Mouse (Mus musculus): ENCODE data around the gene Nr1h4.

The Nr1h4 gene

GRCm38 (mm10) chr10:89432743-89433142 lies 100.6 kb downstream of the Nr1h4 start:
- DNase-seq (ENCODE audit: low spot score) = no peak

- DNase-seq (ENCODE audit: low spot score) = no peak
Observed at GRCm38 (mm10) chr10:89430751-89431150, 102.6 kb downstream of the Nr1h4 start.

GRCm38 (mm10) chr10:89424800-89425393 lies 108.5 kb downstream of the Nr1h4 start:
- no peak for DNase-seq (ENCODE audit: low spot score)

GRCm38 (mm10) chr10:89424217-89424616 lies 109.2 kb downstream of the Nr1h4 start:
- DNase-seq (ENCODE audit: low spot score) = no peak

- DNase-seq (ENCODE audit: low spot score) = no peak
Observed at GRCm38 (mm10) chr10:89423164-89423778, 110.1 kb downstream of the Nr1h4 start.

- DNase-seq (ENCODE audit: low spot score) = no peak
Observed at GRCm38 (mm10) chr10:89422504-89423158, 110.8 kb downstream of the Nr1h4 start.

- no peak for DNase-seq (ENCODE audit: low spot score)
Observed at GRCm38 (mm10) chr10:89417966-89418365, 115.4 kb downstream of the Nr1h4 start.

- no peak for DNase-seq (ENCODE audit: low spot score)
Observed at GRCm38 (mm10) chr10:89415478-89415877, 117.9 kb downstream of the Nr1h4 start.

- no peak for DNase-seq (ENCODE audit: low spot score)
Observed at GRCm38 (mm10) chr10:89407551-89407950, 125.8 kb downstream of the Nr1h4 start.

- DNase-seq (ENCODE audit: low spot score) = no peak
Observed at GRCm38 (mm10) chr10:89406733-89407484, 126.5 kb downstream of the Nr1h4 start.

GRCm38 (mm10) chr10:89404936-89405335 lies 128.4 kb downstream of the Nr1h4 start:
- DNase-seq (ENCODE audit: low spot score) = no peak
